Mouse (Mus musculus) neutrophil, adult 65 days (primary cell): ENCODE results near the gene Sox30. TPM values are rescaled to one million over a fixed set of nuclear protein-coding genes. Genes with fewer than 3 reads are reported as not detected.

Experiments
- total RNA-seq: library from RNA; stranded (reverse); gene quantifications from 2 replicates; pipeline ENCODE4 v1.2.4, GENCODE M21; 2023

The Sox30 gene
- total RNA-seq: not detected in 2 replicates

DNA sequence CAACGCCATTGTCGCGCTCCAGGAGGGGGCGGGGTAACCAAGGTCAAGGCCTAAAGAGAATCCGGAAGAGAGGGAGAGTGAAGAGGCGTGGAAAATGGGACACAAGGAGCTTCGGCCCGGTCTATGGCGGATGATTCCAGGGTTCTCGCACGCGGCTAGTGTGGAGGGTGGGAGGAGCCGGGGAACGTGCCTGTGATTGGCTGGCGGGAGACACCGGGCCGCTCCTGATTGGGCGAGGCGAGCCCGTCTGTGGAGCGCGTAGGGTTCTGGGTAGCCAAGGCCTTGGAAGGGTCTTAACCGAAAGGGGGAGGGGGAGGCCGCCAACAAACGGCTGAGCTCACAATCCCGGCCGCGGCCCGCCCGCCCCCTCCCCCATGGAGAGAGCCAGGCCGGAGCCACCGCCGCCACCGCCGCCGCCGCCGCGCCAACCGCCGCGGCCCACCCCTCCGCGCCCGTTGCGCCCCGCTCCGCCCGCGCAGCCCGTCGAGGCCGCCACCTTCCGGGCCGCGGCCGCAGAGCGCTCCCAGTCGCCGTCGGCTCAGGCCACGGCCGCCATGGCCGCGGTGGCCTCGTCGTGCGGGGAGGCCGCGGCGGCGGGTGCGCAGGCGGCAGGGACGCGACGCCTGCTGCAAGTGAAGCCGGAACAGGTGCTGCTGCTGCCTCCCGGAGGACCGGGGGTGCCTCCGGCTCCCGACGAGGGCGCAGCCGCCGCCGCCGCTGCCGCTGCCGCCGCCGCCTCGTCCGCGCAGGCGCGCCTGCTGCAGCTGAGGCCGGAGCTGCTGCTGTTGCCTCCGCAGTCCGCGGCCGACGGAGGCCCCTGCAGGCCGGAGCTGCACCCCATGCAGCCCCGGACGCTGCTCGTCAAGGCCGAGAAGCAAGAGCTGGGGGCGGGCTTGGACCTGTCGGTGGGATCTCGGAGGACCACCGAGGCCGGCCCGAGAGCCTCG is at the start of gene Sox30:
Sox30 (plus strand) TSS at position 365 of the 947 bp plus-strand sequence.

DNA sequence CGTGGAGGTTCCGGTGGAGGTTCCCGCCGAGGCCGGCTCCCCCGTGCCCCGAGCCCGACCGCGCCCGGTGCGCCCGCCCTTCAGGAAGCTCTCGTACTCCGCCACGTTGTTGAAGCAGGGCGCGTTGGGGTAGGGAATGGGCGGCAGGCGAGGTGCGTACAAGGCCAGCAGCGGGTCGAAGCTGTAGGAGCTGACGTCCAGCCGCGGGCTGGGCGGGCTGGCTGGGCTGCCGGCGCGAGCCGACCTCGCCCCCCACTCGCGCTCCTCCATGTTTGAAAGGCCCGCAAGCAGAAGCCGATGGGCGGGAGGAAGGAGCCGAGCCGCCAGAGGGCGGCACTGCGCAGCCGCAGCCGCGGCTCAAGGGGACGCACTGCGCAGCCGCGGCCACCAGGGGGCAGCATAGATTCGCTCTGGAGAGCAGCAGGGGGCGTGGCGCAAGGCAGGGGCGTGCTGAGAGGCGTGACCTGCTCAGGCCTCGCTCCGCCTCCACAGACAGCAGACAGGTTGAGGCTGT is 35.4 kb upstream of the Sox30 start, which contains the start of gene Lsm11:
Lsm11 (minus strand) TSS at position 293 of the 514 bp plus-strand sequence.

GRCm38 (mm10) chr11:45955127-45955627 is 24.9 kb upstream of the Sox30 start, which contains the start of gene Thg1l:
TSS of gene Thg1l (minus strand) at chr11:45955494.

DNA sequence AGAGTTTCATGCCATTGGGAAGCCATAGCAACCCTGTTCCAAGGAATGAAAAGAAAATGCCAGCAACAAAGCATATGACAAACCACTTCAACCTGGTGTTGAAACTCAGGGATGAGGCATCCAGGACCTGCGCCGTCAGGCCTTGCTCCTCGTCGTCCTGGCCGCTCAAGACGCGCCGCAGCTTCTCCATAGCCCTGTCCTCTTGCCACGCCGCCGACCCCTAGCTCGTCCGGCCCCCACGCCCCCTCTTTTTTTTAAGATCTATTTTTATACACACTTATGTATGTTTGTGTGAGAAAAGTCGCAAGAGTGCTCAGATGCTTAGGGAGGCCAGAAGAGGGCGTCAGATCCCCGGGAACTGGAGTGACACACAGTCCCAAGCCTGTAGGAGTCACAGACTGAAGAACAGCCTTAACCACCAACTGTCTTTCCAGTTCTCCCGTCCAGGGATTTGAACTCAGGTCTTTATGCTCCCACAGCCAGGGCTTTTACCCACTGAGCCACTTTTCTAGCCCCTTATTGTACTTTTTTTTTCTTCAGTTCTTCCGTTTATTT is 72.1 kb downstream of the Sox30 start, which contains the start of gene Gm12166:
Gm12166 (minus strand) TSS at position 217 of the 555 bp plus-strand sequence.

GRCm38 (mm10) chr11:46055896-46056769 is 76.0 kb downstream of the Sox30 start, which contains the start of gene Adam19:
TSS of gene Adam19 (plus strand) at chr11:46055992.

Other genes with a start within 250 kb of the Sox30 start
- gene Clint1, start 128.3 kb upstream of the Sox30 start, total RNA-seq: 131 and 140 TPM in 2 replicates
- gene Lsm11, start 35.4 kb upstream of the Sox30 start, total RNA-seq: 2.4 and 3.0 TPM in 2 replicates
- gene Thg1l, start 24.8 kb upstream of the Sox30 start, total RNA-seq: 3.4 and 3.6 TPM in 2 replicates
- gene Gm12166, start 72.0 kb downstream of the Sox30 start, total RNA-seq: 3.6 and 6.2 TPM in 2 replicates
- 151 and 195 TPM in 2 replicates for gene Adam19, start 75.7 kb downstream of the Sox30 start, total RNA-seq
- gene Nipal4, start 186.2 kb downstream of the Sox30 start, total RNA-seq: not detected in 2 replicates